Mouse (Mus musculus) spleen, adult 2 months (tissue): Measurements from ENCODE around the gene Eif2b3.

ENCODE experiments used
- CTCF ChIP-seq: fragments of 200-500 bp; IDR thresholded peaks from 2 replicates; pipeline ENCODE4 v1.5.1; 2011; ENCODE audit warnings: mild to moderate bottlenecking, inconsistent platforms; ENCODE audit not compliant: insufficient read depth, insufficient read length, insufficient replicate concordance; ENCODE audit errors: extremely low read depth
- POLR2A ChIP-seq: fragments of 200-500 bp; IDR thresholded peaks from 2 replicates; pipeline ENCODE4 v1.6.1; 2011; ENCODE audit warnings: low read depth, low read length, inconsistent platforms

- no peak for TF ChIP-seq CTCF
- TF ChIP-seq POLR2A: no peak
These were observed 91.0 kb downstream of the Eif2b3 start for GRCm38 (mm10) chr4:117110249-117110648.
